Mouse (Mus musculus): Measurements from ENCODE around the gene Cacna2d4.

Gene Cacna2d4

GRCm38 (mm10) chr6:119224451-119225195 is 11.7 kb upstream of the Cacna2d4 start:
- peak; percentile 71 to 76 for DNase-seq

- peak; percentile 71 to 73 for DNase-seq
Observed at GRCm38 (mm10) chr6:119225226-119225625, 11.1 kb upstream of the Cacna2d4 start.

DNA sequence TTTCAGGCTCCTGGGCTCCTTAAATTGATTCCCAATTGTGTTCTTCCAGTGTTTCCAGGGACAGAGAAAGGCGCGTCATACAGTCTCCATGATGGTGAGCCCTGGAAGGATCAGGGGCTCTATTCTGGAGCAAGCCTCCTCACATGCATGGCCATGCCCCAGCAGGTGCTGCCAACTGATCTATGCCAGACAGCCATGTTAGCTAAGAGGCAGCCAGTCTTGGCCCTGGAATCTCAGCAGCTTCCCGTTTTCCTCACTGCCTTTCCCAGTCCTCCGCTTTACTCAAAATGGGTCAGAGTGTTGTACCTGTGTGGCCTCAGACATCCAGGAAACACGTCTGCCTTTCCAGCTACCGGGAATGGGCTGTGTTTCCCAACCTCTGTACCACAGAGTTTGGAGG is 10.6 kb upstream of the Cacna2d4 start:
- DNase-seq, result peak; percentile 50

DNA sequence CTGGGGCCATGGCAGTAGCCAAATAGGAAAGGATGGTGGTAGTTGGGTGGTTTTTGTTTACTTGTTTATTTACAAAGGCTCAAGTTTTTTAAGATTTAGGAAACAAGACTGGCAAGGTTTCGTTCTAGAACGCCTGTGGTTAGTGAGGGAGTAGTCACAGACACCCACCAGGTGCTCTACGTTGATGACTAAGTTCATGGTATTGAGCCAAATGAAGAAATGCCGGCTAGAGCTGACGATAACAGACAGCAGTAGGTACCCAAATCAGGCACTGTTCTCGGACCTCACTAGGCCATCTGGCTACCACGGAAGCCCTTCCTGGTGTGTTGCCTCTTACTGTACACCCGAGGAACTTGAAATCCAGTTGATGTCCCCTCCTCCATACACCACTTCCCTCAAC is 9.3 kb upstream of the Cacna2d4 start:
- no peak for DNase-seq

GRCm38 (mm10) chr6:119228861-119229603 is 7.3 kb upstream of the Cacna2d4 start:
- no peak for DNase-seq

- DNase-seq, result no peak
Observed at GRCm38 (mm10) chr6:119233066-119233465, 3.3 kb upstream of the Cacna2d4 start.

- no peak for DNase-seq
Observed at GRCm38 (mm10) chr6:119235441-119235840, 885 bp upstream of the Cacna2d4 start.

GRCm38 (mm10) chr6:119237427-119237989 is 1.2 kb downstream of the Cacna2d4 start:
- DNase-seq, result peak; percentile 95 to 98

- peak; percentile 59 to 66 for DNase-seq
Observed at GRCm38 (mm10) chr6:119239341-119240005, 3.1 kb downstream of the Cacna2d4 start.

DNA sequence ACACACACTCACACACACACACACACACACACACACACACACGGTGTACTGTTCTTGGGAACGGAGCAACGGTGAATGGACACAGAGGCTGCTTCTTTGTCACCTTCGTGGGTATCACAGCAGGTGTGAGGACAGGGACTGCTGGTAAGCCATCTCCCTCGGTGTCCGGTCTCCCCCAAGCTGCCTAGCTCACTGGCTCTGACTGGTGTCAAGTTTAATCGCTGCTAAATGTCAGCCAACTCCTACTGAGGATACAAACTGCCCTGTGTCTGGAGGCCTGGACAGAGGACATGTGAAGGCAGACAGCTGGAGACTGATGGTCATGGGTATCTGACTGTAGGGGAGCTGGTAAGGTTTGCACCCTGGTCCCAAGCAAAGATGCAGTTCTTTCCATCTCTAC is 3.9 kb downstream of the Cacna2d4 start:
- DNase-seq, result no peak

GRCm38 (mm10) chr6:119240871-119241705 is 4.8 kb downstream of the Cacna2d4 start:
- DNase-seq, result peak; percentile 61 to 69

GRCm38 (mm10) chr6:119246082-119246481 is 9.8 kb downstream of the Cacna2d4 start:
- no peak for DNase-seq

DNA sequence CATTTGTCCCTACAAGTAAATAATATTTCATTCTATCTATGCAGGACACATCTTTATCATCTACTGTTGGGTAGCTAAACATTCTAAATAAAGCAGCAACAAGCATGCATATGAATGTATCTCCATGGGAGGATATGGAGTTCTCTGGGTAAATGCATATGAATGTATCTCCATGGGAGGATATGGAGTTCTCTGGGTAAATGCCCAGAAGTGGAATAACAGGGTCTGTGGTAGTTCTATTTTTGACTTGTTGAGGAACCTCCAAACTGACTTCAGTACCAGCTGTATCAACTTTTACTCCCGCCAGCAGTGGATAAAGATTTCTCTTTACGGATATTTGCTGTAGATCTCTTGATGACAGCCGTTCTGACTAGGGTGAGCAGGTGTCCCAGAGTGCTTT is 12.3 kb downstream of the Cacna2d4 start:
- DNase-seq, result no peak

GRCm38 (mm10) chr6:119249726-119250125 is 13.4 kb downstream of the Cacna2d4 start:
- no peak for DNase-seq

DNA sequence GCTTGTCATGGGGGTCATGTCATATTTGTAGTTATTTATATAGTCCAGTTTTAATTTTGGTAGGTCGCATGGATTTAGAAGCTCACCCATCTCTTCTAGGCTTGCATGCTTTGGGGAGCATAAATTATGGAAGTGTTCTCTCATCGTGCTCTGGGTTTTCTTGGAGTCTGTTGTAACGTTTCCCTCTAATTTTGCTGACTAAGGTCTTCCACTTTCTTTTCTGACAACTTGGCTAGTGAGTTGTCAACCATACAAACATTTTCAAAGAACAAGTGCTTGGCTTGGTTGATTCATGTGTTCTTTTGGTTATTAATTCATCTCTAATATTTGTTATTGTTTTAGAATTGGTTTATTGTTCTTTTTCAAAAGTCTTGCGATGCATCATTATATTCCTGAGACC is 15.4 kb downstream of the Cacna2d4 start:
- DNase-seq, result no peak

DNA sequence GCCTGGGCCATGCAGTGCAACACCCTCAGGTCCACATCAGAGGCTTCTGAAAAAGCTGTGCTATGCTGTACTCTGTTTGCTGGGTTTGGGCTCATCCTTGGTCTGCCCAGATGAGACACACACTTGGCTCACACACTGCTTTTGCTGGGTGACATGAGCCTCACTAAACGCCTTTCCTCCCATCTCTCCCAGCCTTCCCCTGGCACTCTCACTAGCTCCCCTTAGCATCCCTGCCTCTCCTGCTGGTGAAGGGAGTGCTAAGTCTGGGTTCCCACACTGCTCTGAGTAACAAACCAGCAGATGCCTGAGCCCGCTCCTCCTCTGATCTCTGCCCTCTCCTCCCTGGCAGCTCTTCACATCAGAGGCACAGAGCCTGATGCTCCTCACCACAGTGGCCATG is 40.4 kb downstream of the Cacna2d4 start:
- peak in 1 of 2 experiments; percentile 23 for DNase-seq

DNA sequence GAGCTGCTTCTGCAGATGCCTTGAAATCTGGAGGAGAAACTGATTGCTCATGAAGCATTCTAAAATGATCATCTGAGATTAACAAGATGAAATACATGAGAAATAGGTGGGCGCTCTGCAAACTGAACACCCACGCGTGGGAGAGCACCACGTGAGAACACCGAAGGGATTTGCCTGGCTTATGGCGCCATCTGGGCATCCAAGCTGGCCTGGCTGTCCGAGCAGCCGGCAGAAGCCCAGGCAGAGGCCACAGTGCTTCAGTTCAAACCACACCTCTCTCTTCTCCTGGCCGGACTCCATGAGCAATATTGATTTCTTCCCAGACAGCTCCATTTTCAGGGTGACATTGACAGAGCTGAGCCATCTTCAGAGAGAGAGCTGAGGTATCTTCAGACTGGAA is 44.4 kb downstream of the Cacna2d4 start:
- DNase-seq, result peak; percentile 84 to 85

GRCm38 (mm10) chr6:119301310-119301709 is 65.0 kb downstream of the Cacna2d4 start:
- peak; percentile 69 to 80 for DNase-seq

GRCm38 (mm10) chr6:119303331-119303730 is 67.0 kb downstream of the Cacna2d4 start:
- DNase-seq, result no peak

GRCm38 (mm10) chr6:119307867-119308413 is 71.6 kb downstream of the Cacna2d4 start:
- no peak for DNase-seq

DNA sequence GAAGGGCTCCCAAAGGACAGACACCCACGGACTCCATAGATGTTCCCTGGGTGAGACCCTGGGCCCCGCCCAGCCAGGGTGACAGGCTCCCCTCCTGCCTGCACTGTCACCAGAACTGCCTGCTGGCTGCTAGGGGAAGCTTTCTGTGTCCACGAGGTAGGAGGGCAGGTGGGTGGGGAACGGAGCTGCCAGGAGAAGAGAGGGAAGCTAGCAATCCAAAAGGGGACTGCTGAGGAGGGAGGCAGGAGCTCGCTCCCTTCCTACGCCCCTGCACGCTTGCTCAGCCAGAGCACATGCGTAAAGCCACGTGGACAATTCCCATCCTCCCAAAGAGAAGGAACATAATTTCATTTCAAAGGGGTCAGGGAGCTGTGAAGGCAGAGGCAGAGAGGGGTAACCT is 73.8 kb downstream of the Cacna2d4 start:
- peak in 1 of 2 experiments; percentile 5 for DNase-seq

DNA sequence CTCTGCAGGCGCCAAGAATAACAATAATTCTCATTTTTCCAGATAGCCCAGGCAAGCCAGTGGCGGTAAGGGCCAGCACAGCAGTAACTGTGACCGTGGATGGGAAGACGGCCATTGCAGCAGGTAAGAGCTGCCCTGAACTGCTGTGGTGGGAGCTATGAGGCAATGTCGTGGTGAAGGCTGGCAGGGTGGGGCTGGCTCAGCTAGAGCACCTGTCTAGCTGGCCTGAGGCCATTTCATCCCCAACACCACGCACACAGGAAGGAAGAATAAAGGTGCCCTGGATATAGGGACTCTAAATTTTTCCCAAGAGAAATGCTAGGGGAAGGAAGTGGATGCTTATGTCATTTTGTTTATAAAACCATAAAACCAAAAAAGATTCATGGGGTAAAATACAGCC is 76.1 kb downstream of the Cacna2d4 start:
- peak; percentile 44 to 45 for DNase-seq
